Mouse (Mus musculus): ENCODE measurements around the gene Slc1a7. TPM values are rescaled to one million over a fixed set of nuclear protein-coding genes. Genes with fewer than 3 reads are reported as not detected.
A peak's percentile ranks its signal among the peaks of the same experiment; 100 is the strongest.

The Slc1a7 gene
- total RNA-seq (2017), result not detected in 2 replicates

- no peak for ATAC-seq (ENCODE audit: extremely low read depth, insufficient number of reproducible peaks, low FRiP score, poor library complexity, severe bottlenecking)
Observed at GRCm38 (mm10) chr4:107967966-107968682, at the start of gene Slc1a7. TSS of gene Slc1a7 (plus strand) at chr4:107968332.

GRCm38 (mm10) chr4:107920336-107920735 is 47.8 kb upstream of the Slc1a7 start:
- ATAC-seq (ENCODE audit: extremely low read depth, insufficient number of reproducible peaks, low FRiP score, poor library complexity, severe bottlenecking), result no peak

GRCm38 (mm10) chr4:107921152-107921695 is 46.9 kb upstream of the Slc1a7 start:
- no peak for ATAC-seq (ENCODE audit: extremely low read depth, insufficient number of reproducible peaks, low FRiP score, poor library complexity, severe bottlenecking)

- no peak for ATAC-seq (ENCODE audit: extremely low read depth, insufficient number of reproducible peaks, low FRiP score, poor library complexity, severe bottlenecking)
Observed at GRCm38 (mm10) chr4:107921952-107922351, 46.2 kb upstream of the Slc1a7 start.

GRCm38 (mm10) chr4:107923145-107923802 is 44.9 kb upstream of the Slc1a7 start, which contains the start of gene Cpt2:
TSS of gene Cpt2 (minus strand) at chr4:107923610.
- peak; percentile 94 for ATAC-seq (ENCODE audit: extremely low read depth, insufficient number of reproducible peaks, low FRiP score, poor library complexity, severe bottlenecking)

GRCm38 (mm10) chr4:107923803-107924194 is 44.3 kb upstream of the Slc1a7 start:
- ATAC-seq (ENCODE audit: extremely low read depth, insufficient number of reproducible peaks, low FRiP score, poor library complexity, severe bottlenecking), result no peak

- no peak for ATAC-seq (ENCODE audit: extremely low read depth, insufficient number of reproducible peaks, low FRiP score, poor library complexity, severe bottlenecking)
Observed at GRCm38 (mm10) chr4:107928269-107928668, 39.9 kb upstream of the Slc1a7 start.

GRCm38 (mm10) chr4:107928726-107929125 is 39.4 kb upstream of the Slc1a7 start:
- ATAC-seq (ENCODE audit: extremely low read depth, insufficient number of reproducible peaks, low FRiP score, poor library complexity, severe bottlenecking), result no peak

GRCm38 (mm10) chr4:107931453-107931852 is 36.7 kb upstream of the Slc1a7 start:
- no peak for ATAC-seq (ENCODE audit: extremely low read depth, insufficient number of reproducible peaks, low FRiP score, poor library complexity, severe bottlenecking)

- no peak for ATAC-seq (ENCODE audit: extremely low read depth, insufficient number of reproducible peaks, low FRiP score, poor library complexity, severe bottlenecking)
Observed at GRCm38 (mm10) chr4:107933239-107933638, 34.9 kb upstream of the Slc1a7 start.

- no peak for ATAC-seq (ENCODE audit: extremely low read depth, insufficient number of reproducible peaks, low FRiP score, poor library complexity, severe bottlenecking)
Observed at GRCm38 (mm10) chr4:107935254-107935653, 32.9 kb upstream of the Slc1a7 start.

- ATAC-seq (ENCODE audit: extremely low read depth, insufficient number of reproducible peaks, low FRiP score, poor library complexity, severe bottlenecking), result no peak
Observed at GRCm38 (mm10) chr4:107937338-107937737, 30.8 kb upstream of the Slc1a7 start.

GRCm38 (mm10) chr4:107938124-107938523 is 30.0 kb upstream of the Slc1a7 start:
- ATAC-seq (ENCODE audit: extremely low read depth, insufficient number of reproducible peaks, low FRiP score, poor library complexity, severe bottlenecking), result no peak

- no peak for ATAC-seq (ENCODE audit: extremely low read depth, insufficient number of reproducible peaks, low FRiP score, poor library complexity, severe bottlenecking)
Observed at GRCm38 (mm10) chr4:107942741-107943140, 25.4 kb upstream of the Slc1a7 start.

- ATAC-seq (ENCODE audit: extremely low read depth, insufficient number of reproducible peaks, low FRiP score, poor library complexity, severe bottlenecking), result no peak
Observed at GRCm38 (mm10) chr4:107944141-107944540, 24.0 kb upstream of the Slc1a7 start.

- ATAC-seq (ENCODE audit: extremely low read depth, insufficient number of reproducible peaks, low FRiP score, poor library complexity, severe bottlenecking), result no peak
Observed at GRCm38 (mm10) chr4:107949918-107950317, 18.2 kb upstream of the Slc1a7 start.

- no peak for ATAC-seq (ENCODE audit: extremely low read depth, insufficient number of reproducible peaks, low FRiP score, poor library complexity, severe bottlenecking)
Observed at GRCm38 (mm10) chr4:107952845-107953244, 15.3 kb upstream of the Slc1a7 start.

- no peak for ATAC-seq (ENCODE audit: extremely low read depth, insufficient number of reproducible peaks, low FRiP score, poor library complexity, severe bottlenecking)
Observed at GRCm38 (mm10) chr4:107955691-107956090, 12.4 kb upstream of the Slc1a7 start.

- no peak for ATAC-seq (ENCODE audit: extremely low read depth, insufficient number of reproducible peaks, low FRiP score, poor library complexity, severe bottlenecking)
Observed at GRCm38 (mm10) chr4:107958487-107958886, 9.6 kb upstream of the Slc1a7 start.

GRCm38 (mm10) chr4:107962044-107962732 is 5.9 kb upstream of the Slc1a7 start:
- ATAC-seq (ENCODE audit: extremely low read depth, insufficient number of reproducible peaks, low FRiP score, poor library complexity, severe bottlenecking), result no peak

All from neutrophil, adult 5-6 weeks (primary cell).